Mouse (Mus musculus) cerebellum, adult 2 months (tissue): ENCODE measurements around the gene Ppt1.

Experiments
- CTCF ChIP-seq: fragments of 200-500 bp; IDR thresholded peaks from 2 replicates; pipeline ENCODE4 v1.5.1; 2011; ENCODE audit warnings: low read depth, mild to moderate bottlenecking, control low read depth, low read length, moderate library complexity, borderline replicate concordance; ENCODE audit not compliant: insufficient read depth
- POLR2A ChIP-seq: fragments of 200-500 bp; IDR thresholded peaks from 2 replicates; pipeline ENCODE4 v1.6.1; 2011; ENCODE audit warnings: low read length, control low read depth, borderline replicate concordance; ENCODE audit not compliant: insufficient read depth

DNA sequence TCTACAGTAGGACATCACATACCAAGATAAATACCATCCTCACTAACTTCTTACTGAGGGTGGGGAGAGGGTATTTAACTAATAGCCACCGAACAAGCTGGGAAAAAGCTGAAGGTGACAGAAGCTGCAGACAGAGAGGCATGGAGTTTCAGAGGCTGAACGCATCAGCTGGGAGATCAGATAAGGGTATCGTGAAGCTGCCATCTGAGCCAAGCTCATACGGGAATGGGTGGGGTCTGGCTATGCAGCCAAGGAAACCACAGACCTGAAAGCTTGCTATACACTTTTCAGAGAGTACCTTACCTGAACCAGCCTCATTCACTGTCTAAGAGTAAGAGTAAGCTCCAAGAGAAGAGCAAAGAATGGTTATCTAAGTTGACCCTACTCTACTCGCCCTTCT, 37.0 kb downstream of the Ppt1 start:
- no peak for TF ChIP-seq CTCF
- TF ChIP-seq POLR2A = no peak
